Mouse (Mus musculus): Measurements from ENCODE around the gene Mcrs1. TPM values are rescaled to one million over a fixed set of nuclear protein-coding genes. Genes with fewer than 3 reads are reported as not detected.

Gene Mcrs1
- polyA plus RNA-seq, 1 experiment from 2014 or later = 178 TPM

DNA sequence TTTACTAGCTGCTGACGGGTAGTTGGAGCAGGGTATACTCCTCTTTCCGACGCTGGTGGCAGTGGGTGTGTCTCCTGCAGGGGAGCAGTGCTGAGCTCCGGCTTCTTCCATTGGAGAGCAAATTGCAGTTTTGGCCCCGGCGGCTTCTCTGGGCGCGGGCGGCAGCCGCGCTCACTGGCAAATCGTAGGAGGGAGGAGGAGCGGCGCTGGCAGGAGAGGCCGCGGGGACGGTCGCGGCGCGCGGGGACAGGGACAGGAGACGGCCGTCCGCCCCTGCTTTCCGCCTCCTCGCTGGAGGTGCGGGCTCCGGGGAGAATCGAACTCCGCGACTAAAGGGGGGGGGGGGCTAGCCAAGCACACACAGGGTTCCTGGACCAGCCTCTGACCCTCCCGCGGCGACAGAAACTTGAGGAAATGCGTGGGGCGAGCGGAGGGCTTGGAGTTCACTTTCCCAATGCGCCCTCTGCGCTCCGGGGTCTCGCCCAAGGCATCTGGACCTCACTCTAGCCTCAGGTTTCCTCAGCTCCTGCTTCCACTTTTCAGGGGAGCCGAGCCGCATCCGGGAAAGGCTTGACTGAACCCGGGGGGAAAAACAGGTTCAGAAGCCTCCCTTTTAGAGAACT lies 28.1 kb downstream of the Mcrs1 start:
- Histone ChIP-seq H3K36me3 (no peaks in the 10 kb centered on the region), H3K4me2 (replicated peaks) (peak overlapping the region; percentile 60), H3K9me3 (replicated peaks) (no peaks in the 10 kb centered on the region), H3K4me3 (peak overlapping the region; percentile 39), H3K27me3 (peaks cover 95% of the 10 kb centered on the region), H3K27ac (no peak overlapping the region), H3K4me1 (peaks cover 39% of the 10 kb centered on the region), H3K9ac (peak overlapping the region; percentile 32; the same call in 1 of the 2 replicates)
- WGBS = under 1% methylated on average over 40 of the region's 46 CpGs
- no peak for ATAC-seq (ENCODE audit: low FRiP score)

DNA sequence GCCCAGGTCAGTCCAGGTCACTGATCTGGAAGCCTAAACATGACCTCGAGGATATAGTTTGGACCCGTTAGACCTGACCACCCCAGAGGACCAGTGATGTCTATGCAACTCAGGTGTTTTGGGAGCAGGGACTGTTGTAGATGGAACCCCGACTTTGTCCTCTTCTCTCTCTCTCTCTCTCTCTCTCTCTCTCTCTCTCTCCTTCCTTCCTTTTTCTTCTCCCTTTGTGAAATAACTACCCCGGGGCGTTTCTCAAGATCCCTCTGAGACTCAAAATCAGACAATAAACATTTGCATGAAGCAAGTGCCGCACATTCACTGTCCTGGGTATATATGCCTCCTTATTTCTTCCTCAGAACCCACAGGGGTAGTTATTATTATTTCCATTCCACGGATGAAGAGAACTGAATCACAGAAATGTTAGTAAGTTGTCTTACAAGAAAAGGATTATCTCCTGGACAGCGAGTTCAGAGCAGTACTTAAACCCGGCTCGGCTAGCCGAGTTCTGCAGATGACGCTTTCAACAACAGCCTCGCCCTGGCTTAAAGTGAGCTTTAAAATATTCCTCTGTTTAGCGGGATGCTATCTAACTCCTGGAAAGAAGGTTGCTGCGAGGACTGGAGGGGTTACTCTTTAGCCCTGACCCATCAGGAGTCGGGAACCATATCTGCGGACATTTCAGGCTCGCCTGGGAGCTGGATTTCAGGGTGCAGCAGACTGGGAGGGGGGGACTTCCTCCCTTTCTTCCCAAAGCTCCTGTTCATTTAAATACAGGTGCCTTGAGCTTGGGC lies 28.8 kb downstream of the Mcrs1 start:
- Histone ChIP-seq H3K9me3 (replicated peaks) (no peaks in the 10 kb centered on the region), H3K27ac (no peak overlapping the region), H3K27me3 (peaks cover 88% of the 10 kb centered on the region), H3K4me1 (peaks cover 39% of the 10 kb centered on the region), H3K4me2 (replicated peaks) (peak overlapping the region; percentile 60), H3K9ac (peak overlapping the region; percentile 32; the same call in 1 of the 2 replicates), H3K4me3 (peak overlapping the region; percentile 39), H3K36me3 (no peaks in the 10 kb centered on the region)
- WGBS = 5% methylated on average over 18 of the region's 18 CpGs
- no peak for ATAC-seq (ENCODE audit: low FRiP score)

DNA sequence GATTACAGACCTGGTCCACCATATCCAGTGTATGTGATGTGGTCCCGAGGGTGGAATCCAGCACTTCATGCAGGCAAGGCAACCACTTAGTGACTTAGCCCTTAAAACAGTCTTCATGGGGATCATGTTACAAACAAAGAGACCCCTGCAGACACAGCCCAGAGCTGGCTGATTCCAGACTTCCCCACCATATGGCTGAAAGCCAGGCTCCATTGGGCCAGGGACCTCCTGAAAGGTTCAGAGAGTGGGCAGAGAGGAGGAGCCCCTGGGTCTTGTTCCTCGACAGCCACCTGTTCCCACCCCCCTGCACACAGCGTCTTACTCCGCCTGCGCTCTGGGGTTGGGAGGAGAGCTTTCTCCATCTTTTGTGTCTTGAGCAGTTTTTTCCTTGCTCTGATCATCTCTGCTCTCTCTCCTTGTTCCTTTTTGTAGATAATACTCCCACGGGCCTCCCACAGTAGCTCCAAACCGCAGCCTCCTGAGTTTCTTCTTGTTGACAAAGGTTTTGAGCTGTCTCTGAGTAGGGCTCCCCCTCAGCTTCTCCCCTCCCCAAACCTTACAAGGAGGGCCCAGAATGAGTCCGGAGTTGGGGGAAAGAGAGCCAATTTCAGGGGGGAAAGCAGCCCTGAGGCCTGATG lies 30.3 kb downstream of the Mcrs1 start:
- no peaks in the 10 kb centered on the region for H3K36me3 ChIP-seq
- no peak for ATAC-seq (ENCODE audit: low FRiP score)
- no peaks in the 10 kb centered on the region for H3K9me3 ChIP-seq (replicated peaks)
- no peak overlapping the region for H3K4me3 ChIP-seq
- 10% methylated on average over 8 of the region's 8 CpGs for WGBS
- peaks cover 37% of the 10 kb centered on the region for H3K4me1 ChIP-seq
- no peak overlapping the region for H3K9ac ChIP-seq
- no peak overlapping the region for H3K27ac ChIP-seq
- peaks cover 73% of the 10 kb centered on the region for H3K27me3 ChIP-seq
- H3K4me2 ChIP-seq (replicated peaks) = no peak overlapping the region

DNA sequence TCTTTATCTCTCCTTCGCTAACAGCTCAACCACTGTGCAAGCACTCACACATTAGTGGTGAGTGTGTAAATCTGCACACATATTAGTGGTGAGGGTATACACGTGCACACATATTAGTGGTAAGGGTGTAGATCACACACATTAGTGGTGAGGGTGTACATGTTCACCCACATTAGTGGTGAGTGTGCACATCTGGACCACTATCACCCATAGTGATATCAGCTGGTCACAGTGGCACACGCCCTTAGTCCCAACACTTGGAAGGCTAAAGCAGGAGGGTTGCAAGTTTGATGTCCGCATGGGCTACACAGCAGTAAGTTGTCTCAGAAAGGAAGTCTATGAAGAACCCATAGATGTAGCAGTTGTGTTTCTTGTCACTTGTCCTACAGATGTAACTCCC lies 34.1 kb downstream of the Mcrs1 start:
- WGBS = 95% methylated on average over 4 of the region's 4 CpGs
- Histone ChIP-seq H3K4me1 (peaks cover 5% of the 10 kb centered on the region; the same call in 1 of the 2 replicates), H3K4me2 (replicated peaks) (no peak overlapping the region), H3K27me3 (peaks cover 35% of the 10 kb centered on the region), H3K9me3 (replicated peaks) (no peaks in the 10 kb centered on the region), H3K36me3 (peaks cover 14% of the 10 kb centered on the region), H3K27ac (no peak overlapping the region), H3K9ac (no peak overlapping the region), H3K4me3 (no peak overlapping the region)
- no peak for ATAC-seq (ENCODE audit: low FRiP score)

DNA sequence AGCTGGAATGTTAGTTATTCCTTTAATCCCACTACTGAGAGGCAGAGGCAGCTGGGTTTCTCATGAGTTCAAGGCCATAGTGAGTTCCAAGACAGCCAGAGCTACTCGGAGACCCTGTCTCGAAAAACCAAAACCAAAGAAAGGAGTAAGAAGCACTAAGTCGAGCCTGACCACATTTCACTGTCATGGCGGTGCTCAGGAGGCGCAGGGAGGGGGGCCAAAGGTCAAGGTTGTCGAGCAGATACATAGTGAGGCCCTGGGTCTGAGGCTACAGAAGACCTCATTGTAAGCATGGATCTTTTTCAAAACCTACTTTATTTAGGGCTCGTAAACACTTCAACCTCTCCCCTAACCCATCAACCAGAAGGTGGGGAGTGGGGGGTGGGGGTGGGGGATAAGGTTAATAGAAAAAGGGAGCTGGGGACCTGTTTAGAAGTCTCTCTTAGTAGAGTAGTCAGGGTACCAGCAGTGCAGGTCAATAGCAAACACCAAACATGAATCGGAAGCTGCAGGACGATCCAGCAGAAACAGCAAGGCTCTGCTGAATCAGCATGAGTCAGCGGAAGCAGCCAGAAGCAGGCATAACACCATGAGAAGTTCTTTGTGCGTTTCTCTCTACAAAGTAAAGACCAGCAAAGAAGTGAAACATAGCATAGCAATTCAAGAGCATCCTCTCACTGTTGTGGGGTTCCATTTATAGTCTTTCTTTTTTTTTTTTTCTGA lies 35.9 kb downstream of the Mcrs1 start:
- Histone ChIP-seq H3K4me3 (no peak overlapping the region), H3K36me3 (peaks cover 30% of the 10 kb centered on the region), H3K9ac (no peak overlapping the region), H3K9me3 (replicated peaks) (no peaks in the 10 kb centered on the region), H3K4me2 (replicated peaks) (no peak overlapping the region), H3K4me1 (no peaks in the 10 kb centered on the region), H3K27ac (no peak overlapping the region), H3K27me3 (peaks cover 18% of the 10 kb centered on the region)
- no peak for ATAC-seq (ENCODE audit: low FRiP score)
- whole genome bisulfite sequencing = 84% methylated on average over 11 of the region's 11 CpGs

DNA sequence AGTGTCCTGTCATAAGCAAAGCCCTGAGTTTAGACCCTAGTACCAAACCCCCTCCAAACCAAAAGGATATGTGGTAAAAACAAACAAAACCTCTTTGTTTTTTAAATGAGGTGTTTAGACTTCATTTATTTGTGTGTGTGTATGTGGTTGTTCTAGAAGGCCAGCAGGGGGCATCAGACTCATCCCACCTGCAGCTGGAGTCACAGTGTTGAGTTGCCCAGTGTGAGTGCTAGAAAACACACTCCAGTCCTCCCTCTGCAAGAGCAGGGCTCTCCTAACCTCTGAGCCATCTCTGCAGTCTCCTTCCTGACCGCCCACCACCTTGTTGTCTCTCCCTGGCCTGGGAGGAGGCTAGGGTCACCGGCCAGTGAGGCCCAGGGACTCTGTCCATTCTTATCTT lies 36.8 kb downstream of the Mcrs1 start:
- H3K4me1 ChIP-seq = no peaks in the 10 kb centered on the region
- H3K9me3 ChIP-seq (replicated peaks) = no peaks in the 10 kb centered on the region
- 77% methylated on average over 2 of the region's 2 CpGs for WGBS
- ATAC-seq (ENCODE audit: low FRiP score) = no peak
- H3K4me3 ChIP-seq = no peak overlapping the region
- H3K4me2 ChIP-seq (replicated peaks) = no peak overlapping the region
- no peak overlapping the region for H3K9ac ChIP-seq
- no peak overlapping the region for H3K27ac ChIP-seq
- peaks cover 8% of the 10 kb centered on the region for H3K27me3 ChIP-seq
- peaks cover 38% of the 10 kb centered on the region for H3K36me3 ChIP-seq

DNA sequence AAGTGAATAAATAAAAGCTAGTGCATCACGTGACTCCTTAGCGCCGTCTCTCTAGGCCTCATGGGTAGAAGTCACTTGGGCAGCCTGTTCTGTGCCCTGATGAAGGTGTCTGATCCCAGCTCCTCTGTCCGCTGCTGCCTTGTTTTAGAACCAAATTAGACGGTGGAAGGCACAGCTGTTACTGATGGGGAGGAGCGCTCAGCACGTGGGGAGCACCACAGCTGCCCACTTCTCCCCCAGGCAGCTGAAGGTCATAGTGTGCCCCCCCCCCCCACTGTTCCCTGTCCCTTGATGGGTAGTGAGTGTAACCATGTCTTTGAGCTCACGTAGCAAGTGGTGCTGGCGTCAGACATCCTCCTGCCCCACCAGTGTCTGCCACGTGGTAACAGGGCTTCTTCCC lies 38.6 kb downstream of the Mcrs1 start:
- WGBS = 88% methylated on average over 10 of the region's 10 CpGs
- Histone ChIP-seq H3K4me1 (no peaks in the 10 kb centered on the region), H3K36me3 (peaks cover 52% of the 10 kb centered on the region), H3K9me3 (replicated peaks) (no peaks in the 10 kb centered on the region), H3K4me3 (no peak overlapping the region), H3K27ac (no peak overlapping the region), H3K9ac (no peak overlapping the region), H3K27me3 (no peaks in the 10 kb centered on the region), H3K4me2 (replicated peaks) (no peak overlapping the region)
- no peak for ATAC-seq (ENCODE audit: low FRiP score)

DNA sequence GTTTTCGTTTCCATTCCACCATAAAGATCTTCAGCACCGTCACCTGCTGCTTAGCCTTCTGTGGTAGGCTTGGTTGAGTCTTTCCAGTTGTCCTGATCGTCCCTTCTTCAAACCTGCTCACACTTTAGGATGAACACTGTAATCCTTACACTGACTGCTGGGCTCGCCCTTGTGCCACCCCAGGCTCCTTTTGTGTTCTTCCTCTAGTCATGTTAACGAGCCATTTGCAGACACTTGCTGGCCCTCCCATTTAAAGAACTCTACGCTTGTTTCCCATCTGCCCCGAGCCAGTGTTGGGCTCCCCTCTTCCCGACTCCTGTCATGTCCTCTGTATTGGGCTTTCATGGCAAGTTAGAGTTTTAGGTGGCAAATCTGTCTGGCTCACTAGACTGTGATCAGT lies 45.8 kb downstream of the Mcrs1 start:
- Histone ChIP-seq H3K36me3 (peaks cover 65% of the 10 kb centered on the region), H3K27ac (no peak overlapping the region), H3K4me1 (no peaks in the 10 kb centered on the region), H3K9ac (no peak overlapping the region), H3K4me2 (replicated peaks) (no peak overlapping the region), H3K9me3 (replicated peaks) (no peaks in the 10 kb centered on the region), H3K27me3 (no peaks in the 10 kb centered on the region), H3K4me3 (no peak overlapping the region)
- WGBS = 67% methylated on average over 8 of the region's 8 CpGs
- ATAC-seq (ENCODE audit: low FRiP score) = no peak

DNA sequence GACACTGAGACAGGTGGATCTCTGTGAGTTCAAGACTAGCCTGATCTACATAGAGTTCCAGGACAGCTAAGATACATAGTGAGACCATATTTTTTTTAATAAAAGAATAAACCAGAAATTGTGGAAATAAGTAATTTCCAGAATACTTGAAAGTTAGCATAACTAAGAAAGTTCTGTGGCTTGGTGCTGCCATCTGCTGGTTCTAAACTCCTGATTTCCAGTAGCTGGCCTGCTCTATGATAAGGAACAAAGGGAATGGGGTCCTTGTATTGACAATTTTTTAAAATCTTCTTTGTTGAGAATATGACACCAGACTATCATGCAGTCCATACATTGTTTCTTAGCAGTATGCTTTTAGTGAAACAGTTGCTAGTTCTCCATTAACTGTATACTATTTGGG lies 53.0 kb downstream of the Mcrs1 start:
- H3K27ac ChIP-seq = no peak overlapping the region
- no peak overlapping the region for H3K4me2 ChIP-seq (replicated peaks)
- no peaks in the 10 kb centered on the region for H3K27me3 ChIP-seq
- peaks cover 36% of the 10 kb centered on the region for H3K36me3 ChIP-seq
- H3K4me1 ChIP-seq = no peaks in the 10 kb centered on the region
- no peak for ATAC-seq (ENCODE audit: low FRiP score)
- no peaks in the 10 kb centered on the region for H3K9me3 ChIP-seq (replicated peaks)
- H3K9ac ChIP-seq = no peak overlapping the region
- H3K4me3 ChIP-seq = no peak overlapping the region

DNA sequence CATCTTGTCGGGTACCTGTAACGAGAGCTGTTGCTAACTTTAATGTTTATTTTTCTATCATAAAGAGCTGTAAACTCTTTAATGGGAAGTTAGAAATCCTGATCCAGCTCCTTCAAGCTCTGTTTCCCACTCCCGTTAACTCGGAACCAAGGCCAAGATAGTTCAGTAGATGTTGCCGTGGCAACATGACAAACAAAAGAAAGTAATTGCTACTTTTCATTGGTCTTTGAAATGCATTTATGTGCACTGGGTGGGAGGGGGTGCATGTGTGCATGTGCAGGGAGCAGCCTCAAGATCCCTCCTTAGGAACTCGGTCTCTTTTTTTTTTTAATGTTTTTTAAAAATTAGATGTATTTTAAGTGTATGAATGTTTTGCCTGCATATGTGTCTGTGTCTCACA lies 56.7 kb downstream of the Mcrs1 start:
- Histone ChIP-seq H3K27me3 (no peaks in the 10 kb centered on the region), H3K4me2 (replicated peaks) (no peak overlapping the region), H3K36me3 (peaks cover 37% of the 10 kb centered on the region), H3K9ac (no peak overlapping the region), H3K9me3 (replicated peaks) (no peaks in the 10 kb centered on the region), H3K4me1 (no peaks in the 10 kb centered on the region), H3K27ac (no peak overlapping the region), H3K4me3 (no peak overlapping the region)
- ATAC-seq (ENCODE audit: low FRiP score) = no peak
- 60% methylated on average over 6 of the region's 6 CpGs for WGBS

DNA sequence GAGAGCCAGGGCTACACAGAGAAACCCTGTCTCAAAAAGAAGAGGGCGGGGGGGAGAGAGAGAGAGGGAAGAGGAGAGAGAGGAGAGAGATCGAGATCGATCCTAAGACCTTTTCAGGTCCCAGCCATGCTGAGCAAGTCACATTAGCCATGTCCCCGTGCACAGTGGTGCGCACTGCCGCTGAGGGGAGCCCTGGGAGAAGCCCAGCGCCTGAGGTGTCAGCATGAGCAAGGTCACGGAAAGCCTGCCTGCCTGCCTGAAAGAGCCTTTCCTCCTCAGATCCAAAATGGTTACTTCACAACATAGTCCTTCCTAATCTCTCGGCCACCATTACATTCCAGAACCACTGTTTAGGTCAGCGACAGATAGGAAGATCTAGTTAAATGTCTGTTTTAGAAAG lies 57.4 kb downstream of the Mcrs1 start:
- Histone ChIP-seq H3K9ac (no peak overlapping the region), H3K4me3 (no peak overlapping the region), H3K4me2 (replicated peaks) (no peak overlapping the region), H3K27ac (no peak overlapping the region), H3K36me3 (peaks cover 36% of the 10 kb centered on the region), H3K27me3 (no peaks in the 10 kb centered on the region), H3K9me3 (replicated peaks) (no peaks in the 10 kb centered on the region), H3K4me1 (no peaks in the 10 kb centered on the region)
- 76% methylated on average over 10 of the region's 10 CpGs for WGBS
- ATAC-seq (ENCODE audit: low FRiP score) = no peak
